Mouse (Mus musculus) c-Kit-negative CD71-positive TER-119-positive erythroid progenitor cells, embryonic 14.5 days (primary cell): ENCODE data around the gene Resf1.
"Not testable (repeated sequence)": the region's sequence is repeated elsewhere in the genome, so short reads cannot be mapped to it uniquely, and the experiment has no call there.

Source experiments
- DNase-seq: peaks from one replicate; pipeline ENCODE4 v3.0.0-alpha.2; 2013; ENCODE audit warnings: low read depth, low spot score

The Resf1 gene

GRCm38 (mm10) chr6:149308956-149309932, at the start of gene Resf1:
Gene Resf1 (plus strand): TSS chr6:149309414.
- peak; percentile 63 for DNase-seq

- DNase-seq, result no peak
Observed at GRCm38 (mm10) chr6:149260801-149261239, 48.4 kb upstream of the Resf1 start.

- no peak for DNase-seq
Observed at GRCm38 (mm10) chr6:149267951-149268350, 41.3 kb upstream of the Resf1 start.

- peak; percentile 58 for DNase-seq
Observed at GRCm38 (mm10) chr6:149278248-149278731, 30.9 kb upstream of the Resf1 start.

- DNase-seq, result peak; percentile 27
Observed at GRCm38 (mm10) chr6:149278866-149279265, 30.3 kb upstream of the Resf1 start.

GRCm38 (mm10) chr6:149280511-149280910, 28.7 kb upstream of the Resf1 start:
- DNase-seq, result no peak

- not testable (repeated sequence) for DNase-seq
Observed at GRCm38 (mm10) chr6:149288190-149288589, 21.0 kb upstream of the Resf1 start.

GRCm38 (mm10) chr6:149303231-149303630, 6.0 kb upstream of the Resf1 start:
- not testable (repeated sequence) for DNase-seq

- no peak for DNase-seq
Observed at GRCm38 (mm10) chr6:149307092-149307491, 2.1 kb upstream of the Resf1 start.

- no peak for DNase-seq
Observed at GRCm38 (mm10) chr6:149307801-149308200, 1.4 kb upstream of the Resf1 start.

- DNase-seq, result no peak
Observed at GRCm38 (mm10) chr6:149310226-149310625, 1.0 kb downstream of the Resf1 start.

GRCm38 (mm10) chr6:149311044-149311443, 1.8 kb downstream of the Resf1 start:
- DNase-seq, result peak; percentile 63

GRCm38 (mm10) chr6:149311778-149312177, 2.6 kb downstream of the Resf1 start:
- DNase-seq, result no peak

- DNase-seq, result no peak
Observed at GRCm38 (mm10) chr6:149312221-149312620, 3.0 kb downstream of the Resf1 start.

GRCm38 (mm10) chr6:149314918-149315317, 5.7 kb downstream of the Resf1 start:
- no peak for DNase-seq

- DNase-seq, result no peak
Observed at GRCm38 (mm10) chr6:149323523-149324241, 14.5 kb downstream of the Resf1 start.

GRCm38 (mm10) chr6:149324242-149324633, 15.0 kb downstream of the Resf1 start:
- DNase-seq, result no peak

GRCm38 (mm10) chr6:149329071-149329470, 19.9 kb downstream of the Resf1 start:
- no peak for DNase-seq

GRCm38 (mm10) chr6:149330332-149330731, 21.1 kb downstream of the Resf1 start:
- DNase-seq, result no peak

- DNase-seq, result no peak
Observed at GRCm38 (mm10) chr6:149333036-149333435, 23.8 kb downstream of the Resf1 start.

- DNase-seq, result no peak
Observed at GRCm38 (mm10) chr6:149337990-149338389, 28.8 kb downstream of the Resf1 start.

GRCm38 (mm10) chr6:149338622-149339021, 29.4 kb downstream of the Resf1 start:
- DNase-seq, result no peak
